Mouse (Mus musculus): ENCODE results near the gene Ebp. TPM values are rescaled to one million over a fixed set of nuclear protein-coding genes. Genes with fewer than 3 reads are reported as not detected.

Ebp gene
- 85.5 and 85.8 TPM in 2 replicates for total RNA-seq (2012; rRNA removed)

DNA sequence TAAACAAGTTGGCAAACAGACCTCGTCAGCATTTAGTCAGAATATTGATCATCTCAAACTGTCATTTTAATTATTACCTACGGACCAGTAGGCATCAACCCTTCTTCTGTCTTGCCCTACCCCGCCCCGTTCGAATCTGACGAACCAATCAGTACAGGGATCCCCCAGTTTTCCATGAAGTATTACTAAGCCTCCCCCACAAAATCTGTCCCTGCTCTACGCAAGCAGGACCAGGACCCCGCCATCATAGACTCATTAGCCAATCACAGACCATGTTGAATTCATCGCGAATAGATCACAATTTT lies at the start of gene Ebp:
Gene Ebp, minus strand, starts transcription at position 94 of the 305 bp plus-strand sequence.
- in situ Hi-C loops (cut with MboI; ENCODE audit: low sequenced_read_pairs in 2 of 2, unreplicated experiment in 2 of 2) = no loop called here
- Histone ChIP-seq H3K4me3 (ENCODE audit: insufficient read depth in 1 of 2, low read depth in 1 of 2, low read length in 2 of 2, poor library complexity in 1 of 2, severe bottlenecking in 1 of 2) (peak within 1 kb of the TSS; percentile 86 to 92), H3K27ac (ENCODE audit: insufficient read depth, low read depth, low read length, poor library complexity, severe bottlenecking) (peak within 1 kb of the TSS; percentile 70; the same call in 1 of the 2 replicates), H3K9me3 (ENCODE audit: control insufficient read depth, insufficient read depth, low read depth, low read length) (no peaks in the 10 kb centered on the region), H3K4me1 (ENCODE audit: control insufficient read depth in 2 of 2, insufficient read depth in 2 of 2, low read length in 2 of 2, poor library complexity in 1 of 2) (peaks cover 0 to 2% of the 10 kb centered on the region in 2 experiments; a peak in 1 of 4 replicates), H3K36me3 (ENCODE audit: control insufficient read depth, insufficient read depth, low read length, poor library complexity, severe bottlenecking) (peaks cover 5% of the 10 kb centered on the region; the same call in 1 of the 2 replicates), H3K9ac (ENCODE audit: insufficient read depth, low read depth, low read length, poor library complexity, severe bottlenecking) (peak within 1 kb of the TSS; percentile 77)
- DNase-seq (ENCODE audit: low read depth, low spot score) = no peak
- TF ChIP-seq ZC3H11A (IDR thresholded peaks at IDR 0.05; ENCODE audit: borderline replicate concordance, low read depth, low read length) (no peak), ZNF384 (IDR thresholded peaks at IDR 0.05; ENCODE audit: low read depth, low read length) (no peak), HCFC1 (IDR thresholded peaks at IDR 0.05; ENCODE audit: borderline replicate concordance, insufficient read depth, low read length) (no peak), MAFK (IDR thresholded peaks at IDR 0.05; ENCODE audit: insufficient read depth, low read depth, low read length) (no peak), CHD2 (IDR thresholded peaks at IDR 0.05; ENCODE audit: low read depth, low read length) (no peak)

- DNase-seq (ENCODE audit: low read depth, low spot score) = peak; percentile 44
- no peak for TF ChIP-seq CHD2 (IDR thresholded peaks at IDR 0.05; ENCODE audit: low read depth, low read length)
- TF ChIP-seq ZNF384 (IDR thresholded peaks at IDR 0.05; ENCODE audit: low read depth, low read length) = 0 out of 2 replicates have a peak, but pooled peaks have one; percentile 4
- in situ Hi-C loops (cut with MboI; ENCODE audit: low sequenced_read_pairs in 2 of 2, unreplicated experiment in 2 of 2) = no loop called here
These were observed 45.6 kb upstream of the Ebp start for GRCm38 (mm10) chrX:8238804-8239395.

DNA sequence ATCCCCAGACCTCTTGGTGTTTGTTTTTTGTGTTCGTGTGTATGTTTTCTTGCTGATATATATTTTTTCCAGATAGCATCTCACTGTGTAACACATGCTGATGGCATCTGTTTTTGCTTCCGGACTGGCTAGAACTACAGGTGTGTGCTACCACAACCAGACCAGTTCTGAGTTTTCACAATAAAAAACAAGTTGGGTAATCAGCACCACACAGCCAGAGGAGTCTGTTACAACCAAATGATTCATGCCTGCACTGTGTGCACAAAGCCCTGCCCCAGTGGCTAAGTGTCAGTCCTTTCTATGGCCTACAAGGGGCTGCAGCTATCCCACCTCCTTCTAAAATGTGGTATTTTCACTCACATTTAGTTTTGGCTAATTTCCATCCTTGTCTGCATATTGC lies 43.4 kb upstream of the Ebp start:
- no peaks in the 10 kb centered on the region for H3K36me3 ChIP-seq (ENCODE audit: control insufficient read depth, insufficient read depth, low read length, poor library complexity, severe bottlenecking)
- H3K27ac ChIP-seq (ENCODE audit: insufficient read depth, low read depth, low read length, poor library complexity, severe bottlenecking) = no peak overlapping the region
- H3K9ac ChIP-seq (ENCODE audit: insufficient read depth, low read depth, low read length, poor library complexity, severe bottlenecking) = no peak overlapping the region
- no peak for DNase-seq (ENCODE audit: low read depth, low spot score)
- no peak overlapping the region for H3K4me3 ChIP-seq (ENCODE audit: insufficient read depth in 1 of 2, low read depth in 1 of 2, low read length in 2 of 2, poor library complexity in 1 of 2, severe bottlenecking in 1 of 2)
- TF ChIP-seq ZNF384 (IDR thresholded peaks at IDR 0.05; ENCODE audit: low read depth, low read length) (no peak), CHD2 (IDR thresholded peaks at IDR 0.05; ENCODE audit: low read depth, low read length) (no peak), MAFK (IDR thresholded peaks at IDR 0.05; ENCODE audit: insufficient read depth, low read depth, low read length) (no peak), HCFC1 (IDR thresholded peaks at IDR 0.05; ENCODE audit: borderline replicate concordance, insufficient read depth, low read length) (no peak), ZC3H11A (IDR thresholded peaks at IDR 0.05; ENCODE audit: borderline replicate concordance, low read depth, low read length) (no peak)
- no peaks in the 10 kb centered on the region for H3K9me3 ChIP-seq (ENCODE audit: control insufficient read depth, insufficient read depth, low read depth, low read length)
- H3K4me1 ChIP-seq (ENCODE audit: control insufficient read depth in 2 of 2, insufficient read depth in 2 of 2, low read length in 2 of 2, poor library complexity in 1 of 2) = no peaks in the 10 kb centered on the region; a peak in 1 of 4 replicates
- in situ Hi-C loops (cut with MboI; ENCODE audit: low sequenced_read_pairs in 2 of 2, unreplicated experiment in 2 of 2) = no loop called here

More at GRCm38 (mm10) chrX:8238804-8239395, 45.6 kb upstream of the Ebp start:
- no peaks in the 10 kb centered on the region for H3K36me3 ChIP-seq (ENCODE audit: control insufficient read depth, insufficient read depth, low read length, poor library complexity, severe bottlenecking)
- H3K9ac ChIP-seq (ENCODE audit: insufficient read depth, low read depth, low read length, poor library complexity, severe bottlenecking) = no peak overlapping the region
- 0 out of 4 replicates have a peak overlapping the region, but pooled peaks of 1 of the 2 experiments have one; percentile 19 for H3K4me3 ChIP-seq (ENCODE audit: insufficient read depth in 1 of 2, low read depth in 1 of 2, low read length in 2 of 2, poor library complexity in 1 of 2, severe bottlenecking in 1 of 2)
- no peaks in the 10 kb centered on the region for H3K9me3 ChIP-seq (ENCODE audit: control insufficient read depth, insufficient read depth, low read depth, low read length)
- H3K4me1 ChIP-seq (ENCODE audit: control insufficient read depth in 2 of 2, insufficient read depth in 2 of 2, low read length in 2 of 2, poor library complexity in 1 of 2) = no peaks in the 10 kb centered on the region; a peak in 1 of 4 replicates
- peak overlapping the region; percentile 89 for H3K27ac ChIP-seq (ENCODE audit: insufficient read depth, low read depth, low read length, poor library complexity, severe bottlenecking)

- H3K36me3 ChIP-seq (ENCODE audit: control insufficient read depth, insufficient read depth, low read length, poor library complexity, severe bottlenecking) = no peaks in the 10 kb centered on the region
- no peak overlapping the region for H3K27ac ChIP-seq (ENCODE audit: insufficient read depth, low read depth, low read length, poor library complexity, severe bottlenecking)
- H3K9ac ChIP-seq (ENCODE audit: insufficient read depth, low read depth, low read length, poor library complexity, severe bottlenecking) = no peak overlapping the region
- in situ Hi-C loops (cut with MboI; ENCODE audit: low sequenced_read_pairs in 2 of 2, unreplicated experiment in 2 of 2) = no loop called here
- H3K9me3 ChIP-seq (ENCODE audit: control insufficient read depth, insufficient read depth, low read depth, low read length) = no peaks in the 10 kb centered on the region
- H3K4me1 ChIP-seq (ENCODE audit: control insufficient read depth in 2 of 2, insufficient read depth in 2 of 2, low read length in 2 of 2, poor library complexity in 1 of 2) = no peaks in the 10 kb centered on the region
- DNase-seq (ENCODE audit: low read depth, low spot score) = no peak
- no peak for TF ChIP-seq MAFK (IDR thresholded peaks at IDR 0.05; ENCODE audit: insufficient read depth, low read depth, low read length)
- TF ChIP-seq ZC3H11A (IDR thresholded peaks at IDR 0.05; ENCODE audit: borderline replicate concordance, low read depth, low read length) = no peak
- no peak for TF ChIP-seq HCFC1 (IDR thresholded peaks at IDR 0.05; ENCODE audit: borderline replicate concordance, insufficient read depth, low read length)
- TF ChIP-seq ZNF384 (IDR thresholded peaks at IDR 0.05; ENCODE audit: low read depth, low read length) = no peak
- TF ChIP-seq CHD2 (IDR thresholded peaks at IDR 0.05; ENCODE audit: low read depth, low read length) = no peak
- no peak overlapping the region for H3K4me3 ChIP-seq (ENCODE audit: insufficient read depth in 1 of 2, low read depth in 1 of 2, low read length in 2 of 2, poor library complexity in 1 of 2, severe bottlenecking in 1 of 2)
These were observed 40.3 kb upstream of the Ebp start for GRCm38 (mm10) chrX:8233602-8234001.

Measured in ES-E14 (cell line).